Mouse (Mus musculus) retina, adult 2 months (tissue): ENCODE data around the gene Trpv1.

Experiments
- DNase-seq: peaks from one replicate; pipeline ENCODE4 v3.0.0-alpha.2; 2012; ENCODE audit warnings: low read depth, low spot score

Gene Trpv1

GRCm38 (mm10) chr11:73235990-73236701 lies 2.1 kb downstream of the Trpv1 start:
- no peak for DNase-seq

GRCm38 (mm10) chr11:73236731-73237130 lies 2.6 kb downstream of the Trpv1 start:
- DNase-seq, result no peak

DNA sequence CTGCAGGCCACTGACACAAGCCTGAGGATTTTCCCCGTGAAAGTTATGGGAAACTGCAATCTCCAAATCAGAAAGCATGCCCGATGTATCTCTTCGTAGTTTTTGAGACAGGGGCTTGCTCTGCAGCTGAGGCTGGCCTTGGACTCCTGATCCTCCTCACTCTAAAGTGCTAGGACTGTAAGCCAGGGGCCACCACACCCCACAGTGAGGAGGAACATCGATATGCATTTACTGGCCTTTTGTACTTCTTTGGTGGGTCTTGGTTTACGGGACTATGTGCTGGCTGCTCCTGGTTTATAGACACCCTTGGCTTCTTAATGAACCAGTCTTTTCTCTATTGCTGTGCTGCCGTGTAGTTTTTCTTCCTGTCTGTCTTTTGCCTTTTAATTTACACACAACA lies 8.1 kb downstream of the Trpv1 start:
- no peak for DNase-seq

DNA sequence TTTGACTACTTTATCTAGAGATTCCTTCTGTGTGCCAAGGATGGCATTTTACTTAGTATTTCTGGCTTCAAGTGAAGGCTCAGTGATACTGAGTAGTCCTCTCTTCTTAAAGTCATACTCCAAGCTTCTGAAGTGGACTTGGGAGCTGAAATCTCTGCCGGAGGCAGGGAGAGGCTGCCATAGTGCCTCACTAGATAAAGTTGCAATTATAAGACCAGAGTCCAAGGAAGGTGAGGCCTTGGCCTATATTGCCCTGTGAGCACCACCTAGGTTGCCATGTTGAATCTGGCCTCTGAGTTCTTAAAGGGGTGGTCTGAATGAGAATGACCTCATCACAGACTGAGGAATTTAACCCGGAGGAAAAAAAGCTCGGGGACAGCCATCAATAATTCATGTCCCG lies 8.7 kb downstream of the Trpv1 start:
- DNase-seq, result no peak

- no peak for DNase-seq
These were observed 23.4 kb downstream of the Trpv1 start for GRCm38 (mm10) chr11:73257362-73257945.

- no peak for DNase-seq
These were observed 24.6 kb downstream of the Trpv1 start for GRCm38 (mm10) chr11:73258664-73259063.

DNA sequence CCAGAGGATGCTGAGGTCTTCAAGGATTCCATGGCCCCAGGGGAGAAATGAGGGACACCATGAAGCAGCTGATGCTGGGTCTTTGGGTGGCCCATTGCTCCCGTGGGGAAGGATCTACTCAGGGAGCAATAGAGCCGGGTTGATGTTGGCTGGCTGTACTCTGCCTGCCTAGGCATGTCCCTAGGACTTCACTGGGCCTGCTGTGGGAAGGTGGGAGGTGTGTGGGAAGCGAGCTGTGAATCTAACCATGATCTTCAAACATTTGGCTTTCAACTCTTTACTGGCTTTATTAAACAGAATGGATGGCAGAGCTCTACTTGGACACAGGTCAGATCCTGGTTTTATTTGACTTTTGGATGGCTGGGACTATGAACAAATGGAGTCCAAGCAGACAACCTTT lies 26.4 kb downstream of the Trpv1 start:
- DNase-seq, result no peak

- no peak for DNase-seq
These were observed 27.3 kb downstream of the Trpv1 start for GRCm38 (mm10) chr11:73261385-73261784.

DNA sequence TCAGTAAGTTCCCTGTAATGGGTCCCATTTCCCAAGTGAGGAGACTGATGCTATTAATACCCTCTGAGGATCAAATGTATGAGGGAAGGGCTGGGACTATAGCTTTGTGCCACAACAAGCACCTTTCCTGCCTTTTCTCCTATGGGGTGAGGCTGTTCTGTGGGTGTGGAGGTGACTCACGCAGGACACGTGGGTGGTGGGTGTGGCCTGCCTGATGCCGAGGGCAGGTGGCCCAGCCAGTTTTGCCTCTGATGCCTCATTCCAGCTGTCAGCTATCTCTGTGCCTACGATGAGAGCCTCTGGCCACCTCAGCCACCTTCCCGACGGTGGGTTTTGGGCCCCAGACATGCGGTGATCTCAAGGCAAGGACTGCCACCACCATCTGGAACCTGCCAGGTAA lies 33.2 kb downstream of the Trpv1 start, which contains the start of gene Trpv3:
Trpv3 (plus strand) TSS at position 122 of the 400 bp plus-strand sequence.
- no peak for DNase-seq

- no peak for DNase-seq
These were observed 40.7 kb downstream of the Trpv1 start for GRCm38 (mm10) chr11:73274821-73275220.

- DNase-seq, result no peak
These were observed 46.6 kb downstream of the Trpv1 start for GRCm38 (mm10) chr11:73280710-73281109.

DNA sequence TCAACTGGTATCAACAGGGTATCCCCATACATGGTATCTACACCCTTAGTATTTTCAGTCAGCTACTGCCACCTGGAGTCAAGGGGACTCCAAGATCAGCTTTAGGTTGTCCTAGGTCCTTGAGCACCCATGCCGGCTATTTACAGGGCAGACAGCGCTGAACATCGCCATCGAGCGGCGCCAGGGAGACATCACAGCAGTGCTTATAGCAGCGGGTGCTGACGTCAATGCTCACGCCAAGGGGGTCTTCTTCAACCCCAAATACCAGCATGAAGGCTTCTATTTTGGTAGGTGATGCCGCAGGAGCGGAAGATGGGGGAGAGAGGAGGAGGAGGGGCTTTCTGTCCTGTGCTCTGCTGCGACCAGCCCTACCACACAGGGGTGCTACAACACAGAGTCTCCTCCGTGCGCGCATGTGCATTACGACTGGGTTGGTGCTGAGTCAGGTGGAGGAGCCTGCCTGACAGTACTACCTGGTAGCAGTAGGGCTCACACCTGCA lies 47.5 kb downstream of the Trpv1 start:
- peak; percentile 38 for DNase-seq

GRCm38 (mm10) chr11:73283369-73283768 lies 49.3 kb downstream of the Trpv1 start:
- no peak for DNase-seq

GRCm38 (mm10) chr11:73283926-73284325 lies 49.8 kb downstream of the Trpv1 start:
- DNase-seq, result no peak

DNA sequence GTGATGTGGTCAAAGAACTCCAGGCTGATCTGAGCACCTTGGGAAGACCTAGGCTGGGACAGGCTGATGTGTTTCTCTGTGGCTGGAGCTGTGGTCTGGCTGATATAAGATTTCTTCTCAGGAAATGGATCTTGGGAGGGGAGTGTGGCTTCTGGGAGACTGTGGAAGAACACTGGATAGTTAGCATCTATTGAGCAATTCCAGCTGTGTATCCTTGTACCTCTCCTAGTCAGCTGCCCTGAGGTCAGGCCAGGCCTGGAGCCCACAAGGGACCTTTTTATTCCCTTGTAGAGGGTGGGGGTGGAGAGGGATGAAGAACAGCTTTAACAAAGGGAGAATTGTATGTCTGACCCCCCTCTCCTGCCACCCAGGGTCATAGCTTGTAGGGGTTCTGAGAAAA lies 50.3 kb downstream of the Trpv1 start:
- no peak for DNase-seq

DNA sequence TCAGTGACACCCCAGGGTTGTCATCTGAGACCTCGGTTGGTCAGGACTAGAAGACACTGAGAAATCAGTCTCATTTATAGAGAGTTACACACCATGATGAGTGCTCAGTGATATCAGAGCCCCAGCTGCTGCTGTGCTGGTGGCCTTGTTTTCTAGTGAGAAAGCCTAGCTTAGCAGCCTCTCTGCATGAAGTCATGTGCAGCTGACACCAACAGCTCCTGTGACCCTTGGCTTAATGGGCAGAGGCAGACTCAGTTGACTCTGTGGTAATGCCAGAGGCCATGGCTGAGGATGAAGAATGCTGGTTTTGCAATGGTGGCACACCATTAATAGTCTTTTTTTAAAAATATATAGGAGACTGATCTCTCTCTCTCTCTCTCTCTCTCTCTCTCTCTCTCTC lies 55.5 kb downstream of the Trpv1 start:
- DNase-seq, result no peak

GRCm38 (mm10) chr11:73303123-73303522 lies 69.0 kb downstream of the Trpv1 start:
- DNase-seq, result no peak
